Mouse (Mus musculus) myocyte (in vitro differentiated cells): ENCODE measurements at regions not wholly inside any gene's neighbourhood (a gene's known extent, or its start where the extent isn't known, plus 50 kb on each side); places are given as distances from the start of the nearest gene placed in this dataset.

Experiments used
- POLR2A ChIP-seq: IDR thresholded peaks from one replicate; pipeline ENCODE4 v1.6.1; 2011; ENCODE audit warnings: low read depth, mild to moderate bottlenecking, control low read depth, moderate library complexity; ENCODE audit not compliant: insufficient read length
- TCF12 ChIP-seq: IDR thresholded peaks from one replicate; pipeline ENCODE4 v1.6.1; 2011; ENCODE audit warnings: mild to moderate bottlenecking, control low read depth; ENCODE audit not compliant: poor library complexity, insufficient read depth, severe bottlenecking

DNA sequence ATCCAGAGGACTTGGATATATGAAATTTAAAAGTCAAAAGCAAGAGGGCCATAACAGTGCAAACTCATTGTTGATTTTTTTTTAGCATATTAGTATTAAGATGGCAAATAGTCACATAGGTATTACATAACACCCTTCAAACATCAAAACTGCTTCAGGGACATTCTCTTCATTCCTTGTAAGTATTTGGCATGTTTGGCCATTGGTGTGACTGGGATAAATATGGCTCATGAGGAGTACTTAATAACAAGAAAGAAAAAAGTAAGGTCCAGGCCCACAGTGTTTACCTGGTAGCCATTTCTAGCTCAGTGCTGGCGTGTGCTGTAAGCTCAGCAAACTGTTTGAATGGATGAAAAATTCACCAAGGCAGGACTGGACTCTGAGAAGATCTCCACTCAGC, 67.4 kb upstream of the Abca1 start:
- TF ChIP-seq POLR2A (no peak), TCF12 (no peak)
